Mouse (Mus musculus) liver, embryonic 16.5 days (tissue): ENCODE results near the gene Vps51. TPM values are rescaled to one million over a fixed set of nuclear protein-coding genes. Genes with fewer than 3 reads are reported as not detected.
"Not testable (repeated sequence)": the region's sequence is repeated elsewhere in the genome, so short reads cannot be mapped to it uniquely, and the experiment has no call there.

Experiments
- ATAC-seq: fragments of 200-750 bp; cut with Nextera tagmentation; 2 replicates; pipeline ENCODE4 v1.8.0; 2017; ENCODE audit warnings: low read depth, mild to moderate bottlenecking, moderate number of reproducible peaks, moderate library complexity
- H3K27ac ChIP-seq: fragments of 300-500 bp; sonication (generic); 2 replicates; pipeline ENCODE4 v1.5.1; 2014; ENCODE audit warnings: mild to moderate bottlenecking, low read length
- H3K27me3 ChIP-seq: fragments of 300-500 bp; sonication (generic); 2 replicates; pipeline ENCODE4 v1.6.1; 2014; ENCODE audit warnings: low read depth, low read length, mixed read lengths; ENCODE audit not compliant: control insufficient read depth, insufficient read depth
- H3K36me3 ChIP-seq: fragments of 300-500 bp; sonication (generic); 2 replicates; pipeline ENCODE4 v1.6.1; 2014; ENCODE audit warnings: mild to moderate bottlenecking; ENCODE audit not compliant: control insufficient read depth, insufficient read depth
- H3K4me1 ChIP-seq: fragments of 300-500 bp; sonication (generic); 2 replicates; pipeline ENCODE4 v1.6.1; 2014; ENCODE audit warnings: low read depth, low read length, mixed read lengths; ENCODE audit not compliant: control insufficient read depth
- H3K4me2 ChIP-seq: fragments of 300-500 bp; sonication (generic); 2 replicates; pipeline ENCODE4 v1.6.1; 2014; ENCODE audit warnings: low read depth, low read length, mixed read lengths
- H3K4me3 ChIP-seq: fragments of 300-500 bp; sonication (generic); 2 replicates; pipeline ENCODE4 v1.5.1; 2014; ENCODE audit warnings: low read depth, mild to moderate bottlenecking, low read length
- H3K9ac ChIP-seq: fragments of 300-500 bp; sonication (generic); 2 replicates; pipeline ENCODE4 v1.6.1; 2014; ENCODE audit warnings: low read depth, low read length
- H3K9me3 ChIP-seq: fragments of 300-500 bp; sonication (generic); replicated peaks from 2 replicates; pipeline ENCODE4 v1.6.1; 2016; ENCODE audit warnings: low read length; ENCODE audit not compliant: control insufficient read depth
- WGBS: fragments of 180-500 bp; shearing (Covaris S2); extraction: QIAGEN DNeasy Blood & Tissue Kit; methylation state at CpG from one replicate; pipeline ENCODE4 v1.1.7; 2014; ENCODE audit not compliant: insufficient replicate concordance; 5-methylcytosine and 5-hydroxymethylcytosine counted together
- polyA plus RNA-seq: library from polyadenylated mRNA; unstranded; fragments of >200 nt; fragmentation: Nextera tagmentation; extraction: Ambion mirVana; gene quantifications from 2 replicates; pipeline ENCODE4 v1.2.1, GENCODE M21; 2015

Gene Vps51
- polyA plus RNA-seq, 1 experiment from 2014 or later = 28.9 TPM

DNA sequence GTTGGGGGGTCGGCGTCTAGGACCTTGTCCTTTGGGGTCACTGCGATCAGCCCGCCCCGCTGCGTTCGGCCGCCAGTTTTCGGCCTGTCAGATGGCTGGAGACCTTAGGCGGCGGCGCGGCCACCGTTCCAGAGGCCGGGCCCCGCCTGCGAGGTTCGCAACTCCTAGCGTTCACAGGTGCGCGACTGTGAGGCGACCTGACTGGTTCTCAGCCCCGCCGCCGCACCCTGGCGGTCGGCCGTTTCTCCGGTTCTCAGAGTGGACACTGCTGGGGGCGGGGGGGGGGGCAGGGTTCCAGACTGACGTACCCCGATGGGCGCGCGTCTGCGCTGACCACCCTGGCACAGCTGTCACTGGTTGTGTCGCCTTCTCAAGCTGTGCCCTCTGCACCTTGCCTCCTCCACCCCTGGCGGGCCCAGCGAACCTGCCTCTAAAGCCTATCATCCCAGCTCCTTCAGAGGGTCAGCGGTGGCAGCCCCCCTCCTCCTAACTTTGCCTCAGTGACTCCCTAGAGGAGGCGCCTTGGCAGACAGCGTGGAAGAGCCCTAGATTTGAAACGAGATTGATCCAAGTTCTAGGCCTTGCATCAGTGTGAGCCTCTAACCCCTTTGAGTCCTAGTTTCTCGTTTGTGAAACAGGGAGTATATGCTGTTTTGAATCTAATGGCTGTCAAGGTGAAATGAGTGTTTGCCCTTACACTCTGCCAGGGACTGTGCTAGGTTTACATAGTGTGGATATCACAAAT is 29.7 kb downstream of the Vps51 start:
- Histone ChIP-seq H3K9ac (peak overlapping the region; percentile 86), H3K4me1 (peaks cover 33% of the 10 kb centered on the region), H3K9me3 (no peaks in the 10 kb centered on the region), H3K36me3 (peaks cover 39% of the 10 kb centered on the region), H3K27ac (peak overlapping the region; percentile 98), H3K4me2 (peak overlapping the region; percentile 98), H3K4me3 (peak overlapping the region; percentile 84), H3K27me3 (no peaks in the 10 kb centered on the region)
- under 1% methylated on average over 44 of the region's 44 CpGs for WGBS
- peak; percentile 7 for ATAC-seq

DNA sequence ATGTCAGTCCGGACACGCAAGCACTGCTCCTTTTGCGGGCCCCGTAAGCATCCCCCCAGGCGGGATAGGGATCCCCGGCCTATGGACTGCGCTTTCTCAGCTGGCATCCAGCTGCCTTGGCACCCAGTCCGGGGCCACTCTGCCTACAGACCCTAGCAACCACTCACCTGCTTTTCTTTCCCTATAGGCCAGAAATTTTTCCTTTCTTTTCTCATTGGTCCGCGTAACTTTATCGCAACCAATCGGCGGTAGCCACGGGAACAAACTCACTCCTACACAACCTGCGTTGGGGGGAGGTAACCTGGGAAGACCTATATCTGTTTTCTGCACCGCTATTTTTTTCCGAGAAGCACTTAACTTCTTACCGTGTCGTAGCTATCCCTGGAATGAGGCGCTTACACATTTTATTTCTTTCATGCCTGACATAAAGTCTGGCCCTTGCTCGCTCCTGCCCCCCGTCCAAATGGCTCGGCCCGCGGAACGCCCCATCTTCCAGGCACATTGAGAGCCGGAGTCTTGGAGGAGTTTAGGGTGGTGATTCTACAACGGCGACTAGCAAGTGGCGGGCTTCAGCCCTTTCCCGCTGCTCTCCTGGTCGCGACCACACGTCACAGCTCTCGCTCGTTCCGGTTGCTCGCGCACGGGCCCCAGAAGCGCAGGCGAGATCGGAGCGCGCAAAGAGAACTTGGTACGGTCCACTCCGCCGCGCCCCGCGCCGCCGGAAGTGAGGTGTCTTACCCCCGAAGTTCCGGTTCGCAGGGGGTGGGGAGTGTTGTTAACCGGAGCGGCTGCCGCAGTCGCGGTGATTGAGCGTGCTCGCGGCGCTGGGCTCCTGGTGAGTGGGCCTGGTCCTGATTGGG is 30.5 kb downstream of the Vps51 start, which contains the start of gene Syvn1:
Gene Syvn1 (plus strand): TSS at position 283 of the 860 bp plus-strand sequence.
- Histone ChIP-seq H3K36me3 (peaks cover 31% of the 10 kb centered on the region), H3K27me3 (no peaks in the 10 kb centered on the region), H3K4me3 (peak within 1 kb of the TSS; percentile 84), H3K4me1 (peaks cover 33% of the 10 kb centered on the region), H3K4me2 (peak within 1 kb of the TSS; percentile 98), H3K9ac (peak within 1 kb of the TSS; percentile 86), H3K9me3 (no peaks in the 10 kb centered on the region), H3K27ac (peak within 1 kb of the TSS; percentile 98)
- WGBS = under 1% methylated on average over 65 of the region's 65 CpGs
- ATAC-seq = peak; percentile 90

DNA sequence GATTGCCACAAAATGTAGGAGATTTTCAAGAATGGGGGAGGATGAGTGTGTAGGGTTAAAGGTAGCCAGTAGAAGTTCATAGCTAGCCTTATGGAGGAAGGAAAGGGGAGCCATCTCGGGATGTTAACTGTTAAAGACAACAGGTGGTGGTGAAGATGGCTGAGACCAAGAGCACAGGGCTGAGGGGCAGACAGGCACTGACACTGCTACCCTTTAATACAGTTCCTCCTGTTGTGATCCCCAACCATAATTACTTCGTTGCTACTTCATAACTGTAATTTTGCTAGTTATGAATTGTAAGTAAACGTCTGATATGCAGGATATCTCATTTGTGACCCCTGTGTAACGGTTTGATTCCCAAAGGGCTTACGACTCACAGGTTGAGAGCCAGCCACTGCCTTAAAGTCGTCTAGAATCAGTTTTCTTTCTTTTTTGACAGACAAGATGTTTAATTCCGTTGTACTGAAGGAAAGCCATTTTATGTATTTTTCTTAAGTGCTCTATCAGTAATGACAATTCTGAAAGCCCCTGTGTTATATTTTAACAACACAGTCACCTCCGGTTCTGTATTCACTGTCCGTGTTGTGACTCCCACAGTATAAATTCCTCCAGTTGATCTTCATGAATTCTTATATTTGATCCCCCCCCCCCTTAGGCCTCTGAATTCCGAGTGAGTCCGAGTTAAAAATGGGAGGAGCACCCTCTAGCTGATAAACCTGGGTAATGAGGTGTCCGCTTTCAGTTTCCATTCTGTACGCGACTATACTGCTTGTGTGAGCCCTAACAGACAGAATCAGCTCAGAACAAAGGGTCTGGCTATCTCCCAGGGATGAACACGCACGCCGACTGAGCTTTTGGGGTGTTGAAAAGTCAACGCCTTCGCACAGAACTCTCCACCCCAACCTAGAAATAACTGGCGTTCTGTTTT is 31.4 kb downstream of the Vps51 start:
- WGBS = 9% methylated on average over 20 of the region's 20 CpGs
- ATAC-seq = peak; percentile 55
- peaks cover 22% of the 10 kb centered on the region for H3K36me3 ChIP-seq
- H3K9ac ChIP-seq = peak overlapping the region; percentile 86
- peaks cover 33% of the 10 kb centered on the region for H3K4me1 ChIP-seq
- no peaks in the 10 kb centered on the region for H3K27me3 ChIP-seq
- peak overlapping the region; percentile 98 for H3K4me2 ChIP-seq
- peak overlapping the region; percentile 84 for H3K4me3 ChIP-seq
- no peaks in the 10 kb centered on the region for H3K9me3 ChIP-seq
- H3K27ac ChIP-seq = peak overlapping the region; percentile 98

GRCm38 (mm10) chr19:6044102-6044501 is 32.9 kb downstream of the Vps51 start:
- not testable (repeated sequence) for H3K9me3 ChIP-seq, ATAC-seq, H3K4me2 ChIP-seq, H3K4me3 ChIP-seq, H3K36me3 ChIP-seq, H3K9ac ChIP-seq, H3K27ac ChIP-seq, H3K27me3 ChIP-seq
- peaks cover 32% of the 10 kb centered on the region for H3K4me1 ChIP-seq
- WGBS = 19% methylated on average over 4 of the region's 4 CpGs

DNA sequence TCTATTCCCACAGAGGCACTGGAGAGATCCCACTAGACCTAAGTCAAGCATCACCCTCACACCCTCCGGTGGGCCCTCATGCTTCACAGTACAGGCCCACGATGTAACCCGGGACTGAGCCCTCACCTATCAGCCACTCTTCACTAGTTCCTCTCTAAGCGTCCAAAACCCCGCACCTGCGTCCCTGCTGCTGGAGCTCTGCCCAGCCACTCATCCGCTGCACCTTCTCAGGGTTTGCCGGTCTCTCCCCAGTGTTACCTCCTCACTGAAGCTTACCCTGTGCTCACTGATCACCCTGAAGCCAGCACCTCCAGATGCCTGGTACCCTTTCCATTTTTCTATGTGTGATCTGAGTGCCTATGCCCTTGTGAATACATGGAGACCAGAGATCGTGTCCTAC is 34.7 kb downstream of the Vps51 start:
- WGBS = 83% methylated on average over 9 of the region's 9 CpGs
- ATAC-seq = no peak
- no peaks in the 10 kb centered on the region for H3K27me3 ChIP-seq

DNA sequence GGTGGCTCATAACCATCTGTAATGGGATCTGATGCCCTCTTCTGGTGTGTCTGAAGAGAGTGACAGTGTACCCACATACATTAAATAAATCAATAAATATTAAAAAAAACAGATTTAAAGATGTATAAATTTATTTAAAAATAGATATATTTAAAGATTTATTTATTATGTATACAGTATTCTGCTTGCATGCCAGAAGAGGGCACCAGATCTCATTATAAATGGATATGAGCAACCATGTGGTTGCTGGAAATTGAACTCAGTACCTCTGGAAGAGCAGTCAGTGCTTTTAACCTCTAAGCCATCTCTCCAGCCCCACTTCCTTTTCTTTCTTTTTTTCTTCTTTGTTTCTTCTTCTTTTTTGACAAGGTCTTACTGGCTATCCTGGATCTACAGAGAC is 37.0 kb downstream of the Vps51 start:
- no peak overlapping the region for H3K27ac ChIP-seq
- H3K9me3 ChIP-seq = no peaks in the 10 kb centered on the region
- no peak for ATAC-seq
- no peak overlapping the region for H3K9ac ChIP-seq
- H3K4me3 ChIP-seq = no peak overlapping the region
- no peaks in the 10 kb centered on the region for H3K36me3 ChIP-seq
- H3K27me3 ChIP-seq = no peaks in the 10 kb centered on the region
- no peak overlapping the region for H3K4me2 ChIP-seq
- H3K4me1 ChIP-seq = peaks cover 11% of the 10 kb centered on the region

More for the DNA sequence above, 34.7 kb downstream of the Vps51 start:
- Histone ChIP-seq H3K4me3 (no peak overlapping the region), H3K4me1 (peaks cover 15% of the 10 kb centered on the region), H3K4me2 (no peak overlapping the region), H3K27ac (no peak overlapping the region), H3K36me3 (no peaks in the 10 kb centered on the region), H3K9ac (no peak overlapping the region), H3K9me3 (no peaks in the 10 kb centered on the region)

DNA sequence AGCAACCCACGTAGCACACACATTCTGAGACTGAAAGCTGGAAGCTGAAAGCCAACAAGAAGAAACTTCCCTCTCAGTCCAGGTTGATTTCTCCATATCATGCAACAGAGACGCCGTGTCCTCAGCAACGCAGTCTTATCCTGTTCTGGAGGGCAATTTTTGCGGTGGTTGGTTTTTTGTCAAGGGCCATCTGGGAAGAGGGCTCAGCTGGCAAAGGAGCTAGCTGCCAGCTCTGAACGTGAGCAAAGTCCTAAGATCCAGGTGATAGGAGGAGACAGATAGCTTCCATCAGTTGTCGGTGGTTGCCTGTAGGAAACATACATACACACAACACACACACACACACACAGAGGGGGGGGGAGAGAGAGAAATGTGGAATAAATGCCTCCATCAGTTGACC is 38.7 kb downstream of the Vps51 start:
- no peak for ATAC-seq
- H3K27ac ChIP-seq = no peak overlapping the region
- no peak overlapping the region for H3K9ac ChIP-seq
- H3K9me3 ChIP-seq = no peaks in the 10 kb centered on the region
- H3K4me3 ChIP-seq = no peak overlapping the region
- no peaks in the 10 kb centered on the region for H3K36me3 ChIP-seq
- peaks cover 2% of the 10 kb centered on the region; the same call in 1 of the 2 replicates for H3K4me1 ChIP-seq
- H3K4me2 ChIP-seq = no peak overlapping the region
- 56% methylated on average over 7 of the region's 7 CpGs for WGBS
- H3K27me3 ChIP-seq = no peaks in the 10 kb centered on the region

DNA sequence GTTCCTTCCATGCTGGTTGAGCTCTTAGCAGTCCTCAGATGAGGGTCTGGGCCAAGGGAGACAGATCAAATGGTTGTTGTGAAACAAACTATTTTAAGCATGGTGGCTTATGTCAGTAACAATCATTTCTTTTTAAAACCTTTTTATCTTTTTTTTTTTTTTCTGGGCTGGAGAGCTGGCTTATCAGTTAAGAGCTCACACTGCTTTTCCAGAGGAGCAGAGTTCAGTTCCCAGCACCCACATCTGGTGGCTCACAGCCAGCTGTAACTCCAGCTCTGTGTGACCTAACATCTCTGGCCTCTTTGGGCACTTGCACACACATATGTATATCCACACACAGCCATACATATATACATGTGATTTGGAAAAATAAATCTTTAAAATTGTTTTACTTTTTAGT is 39.3 kb downstream of the Vps51 start:
- Histone ChIP-seq H3K27me3 (no peaks in the 10 kb centered on the region), H3K4me1 (peaks cover 2% of the 10 kb centered on the region; the same call in 1 of the 2 replicates), H3K4me2 (no peak overlapping the region), H3K9me3 (no peaks in the 10 kb centered on the region), H3K9ac (no peak overlapping the region), H3K27ac (no peak overlapping the region), H3K36me3 (no peaks in the 10 kb centered on the region), H3K4me3 (no peak overlapping the region)
- no peak for ATAC-seq
